Mouse (Mus musculus) limb, embryonic 11.5 days (tissue): ENCODE measurements around the gene Prkca. TPM values are rescaled to one million over a fixed set of nuclear protein-coding genes. Genes with fewer than 3 reads are reported as not detected.

Source experiments
- ATAC-seq: fragments of 200-750 bp; cut with Nextera tagmentation; 2 replicates; pipeline ENCODE4 v1.8.0; 2017; ENCODE audit warnings: low read depth; ENCODE audit not compliant: insufficient number of reproducible peaks, low FRiP score, low TSS enrichment
- DNase-seq: peaks from one replicate; pipeline ENCODE4 v3.0.0-alpha.2; 2015; ENCODE audit warnings: low spot score
- H3K27ac ChIP-seq: fragments of 300-500 bp; sonication (generic); replicated peaks from 2 replicates; pipeline ENCODE4 v1.5.1; 2014; ENCODE audit warnings: low read depth, mild to moderate bottlenecking, low read length
- H3K27me3 ChIP-seq: fragments of 300-500 bp; sonication (generic); 2 replicates; pipeline ENCODE4 v1.6.1; 2014; ENCODE audit warnings: mild to moderate bottlenecking, low read length, mixed read lengths; ENCODE audit not compliant: control insufficient read depth, insufficient read depth
- H3K36me3 ChIP-seq: fragments of 300-500 bp; sonication (generic); 2 replicates; pipeline ENCODE4 v1.6.1; 2014; ENCODE audit warnings: mild to moderate bottlenecking, low read length, moderate library complexity, mixed read lengths; ENCODE audit not compliant: control insufficient read depth, insufficient read depth
- H3K4me1 ChIP-seq: fragments of 300-500 bp; sonication (generic); 2 replicates; pipeline ENCODE4 v1.6.1; 2014; ENCODE audit warnings: low read length, mixed read lengths; ENCODE audit not compliant: control insufficient read depth, insufficient read depth
- H3K4me2 ChIP-seq: fragments of 300-500 bp; sonication (generic); 2 replicates; pipeline ENCODE4 v1.6.1; 2014; ENCODE audit warnings: low read depth, mild to moderate bottlenecking, moderate library complexity; ENCODE audit not compliant: severe bottlenecking
- H3K4me3 ChIP-seq: fragments of 300-500 bp; sonication (generic); 2 replicates; pipeline ENCODE4 v1.5.1; 2014; ENCODE audit warnings: low read depth, low read length
- H3K9ac ChIP-seq: fragments of 300-500 bp; sonication (generic); 2 replicates; pipeline ENCODE4 v1.6.1; 2014; ENCODE audit warnings: mild to moderate bottlenecking, low read length
- H3K9me3 ChIP-seq: fragments of 300-500 bp; sonication (generic); 2 replicates; pipeline ENCODE4 v1.6.1; 2016; ENCODE audit warnings: low read length; ENCODE audit not compliant: control insufficient read depth
- WGBS: fragments of 180-500 bp; shearing (Covaris S2); extraction: QIAGEN DNeasy Blood & Tissue Kit; methylation state at CpG from one replicate; pipeline ENCODE4 v1.1.7; 2014; 5-methylcytosine and 5-hydroxymethylcytosine counted together
- polyA plus RNA-seq: library from polyadenylated mRNA; unstranded; fragments of >200 nt; fragmentation: Nextera tagmentation; extraction: Ambion mirVana; gene quantifications from 2 replicates; pipeline ENCODE4 v1.2.1, GENCODE M21; 2014

Prkca gene
- polyA plus RNA-seq, 1 experiment from 2014 or later: 6.3 TPM

GRCm38 (mm10) chr11:108118221-108118620 lies 225.5 kb downstream of the Prkca start:
- no peak for ATAC-seq
- no peak overlapping the region for H3K9ac ChIP-seq
- H3K9me3 ChIP-seq: no peaks in the 10 kb centered on the region
- H3K4me3 ChIP-seq: no peak overlapping the region
- H3K27me3 ChIP-seq: no peaks in the 10 kb centered on the region
- no peak for DNase-seq
- H3K4me2 ChIP-seq: no peak overlapping the region
- 90% methylated on average over 5 of the region's 5 CpGs for WGBS
- no peaks in the 10 kb centered on the region for H3K36me3 ChIP-seq
- H3K4me1 ChIP-seq: no peaks in the 10 kb centered on the region
- H3K27ac ChIP-seq: no peak overlapping the region

DNA sequence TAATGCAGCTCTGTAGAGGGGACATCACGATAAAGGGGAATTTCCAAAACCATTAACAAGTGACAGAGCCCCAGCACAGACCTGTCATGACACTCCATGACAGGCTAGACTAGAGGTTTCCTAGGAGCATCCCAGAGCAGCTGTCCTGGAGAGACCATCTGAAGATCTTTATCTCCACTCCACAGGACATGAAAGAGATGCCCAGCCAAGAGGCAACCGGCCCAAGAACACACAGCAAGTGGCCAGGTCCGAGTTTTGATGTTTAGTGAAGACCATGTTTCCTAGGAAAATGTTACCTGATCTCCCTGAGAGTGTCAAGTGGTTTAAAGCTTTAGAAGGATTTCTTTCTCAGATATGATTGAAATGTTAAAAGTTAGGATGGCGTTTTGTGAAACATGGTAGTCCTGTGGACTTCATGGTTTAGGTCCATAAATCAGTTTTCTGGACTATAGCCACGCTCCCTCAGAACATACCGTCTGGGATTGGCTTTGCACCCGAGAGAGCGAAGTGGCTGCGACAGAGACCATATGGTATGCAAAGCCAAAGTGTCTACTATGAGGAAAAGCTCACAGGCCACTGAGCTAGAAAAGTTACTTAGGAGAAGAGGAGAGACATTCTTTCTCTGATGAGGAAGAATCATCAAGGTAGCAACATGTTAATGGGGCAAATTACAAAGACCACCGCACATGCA lies 226.2 kb downstream of the Prkca start:
- no peak for DNase-seq
- no peak for ATAC-seq
- H3K27ac ChIP-seq: no peak overlapping the region
- H3K4me3 ChIP-seq: no peak overlapping the region
- WGBS: 87% methylated on average over 10 of the region's 10 CpGs
- no peak overlapping the region for H3K9ac ChIP-seq
- H3K27me3 ChIP-seq: no peaks in the 10 kb centered on the region
- no peaks in the 10 kb centered on the region for H3K36me3 ChIP-seq
- no peaks in the 10 kb centered on the region for H3K4me1 ChIP-seq
- H3K4me2 ChIP-seq: no peak overlapping the region
- H3K9me3 ChIP-seq: no peaks in the 10 kb centered on the region

GRCm38 (mm10) chr11:108114091-108114490 lies 229.6 kb downstream of the Prkca start:
- no peak overlapping the region for H3K4me3 ChIP-seq
- no peak overlapping the region for H3K4me2 ChIP-seq
- ATAC-seq: no peak

DNA sequence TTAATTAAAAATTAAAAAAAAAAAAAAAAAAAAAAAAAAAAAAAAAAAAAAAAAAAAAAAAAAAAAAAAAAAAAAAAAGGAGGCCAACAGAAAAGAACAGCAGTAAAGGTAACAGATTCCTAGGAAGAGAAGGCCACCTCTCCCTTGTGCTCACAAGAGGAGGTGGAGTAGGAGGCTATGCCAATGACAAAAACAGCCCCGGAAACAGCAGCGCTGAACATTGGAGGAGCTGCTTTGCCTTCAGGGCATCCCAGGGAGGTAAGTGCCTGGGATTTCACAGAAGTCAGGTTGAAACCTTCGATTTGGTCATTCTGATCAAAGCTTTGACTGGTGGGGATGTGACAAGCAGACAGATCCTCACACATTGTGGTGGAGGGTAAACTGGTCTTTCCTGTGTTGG lies 231.3 kb downstream of the Prkca start:
- Histone ChIP-seq H3K9ac (no peak overlapping the region), H3K4me3 (no peak overlapping the region), H3K36me3 (no peaks in the 10 kb centered on the region), H3K4me2 (no peak overlapping the region), H3K27me3 (no peaks in the 10 kb centered on the region), H3K4me1 (no peaks in the 10 kb centered on the region), H3K27ac (no peak overlapping the region), H3K9me3 (no peaks in the 10 kb centered on the region)
- DNase-seq: no peak
- no peak for ATAC-seq
- 58% methylated on average over 3 of the region's 3 CpGs for WGBS

More at GRCm38 (mm10) chr11:108114091-108114490, 229.6 kb downstream of the Prkca start:
- H3K9ac ChIP-seq: no peak overlapping the region
- H3K27me3 ChIP-seq: no peaks in the 10 kb centered on the region
- H3K36me3 ChIP-seq: no peaks in the 10 kb centered on the region
- H3K4me1 ChIP-seq: no peaks in the 10 kb centered on the region
- DNase-seq: no peak
- WGBS: 85% methylated on average over 3 of the region's 3 CpGs
- no peaks in the 10 kb centered on the region for H3K9me3 ChIP-seq
- H3K27ac ChIP-seq: no peak overlapping the region

DNA sequence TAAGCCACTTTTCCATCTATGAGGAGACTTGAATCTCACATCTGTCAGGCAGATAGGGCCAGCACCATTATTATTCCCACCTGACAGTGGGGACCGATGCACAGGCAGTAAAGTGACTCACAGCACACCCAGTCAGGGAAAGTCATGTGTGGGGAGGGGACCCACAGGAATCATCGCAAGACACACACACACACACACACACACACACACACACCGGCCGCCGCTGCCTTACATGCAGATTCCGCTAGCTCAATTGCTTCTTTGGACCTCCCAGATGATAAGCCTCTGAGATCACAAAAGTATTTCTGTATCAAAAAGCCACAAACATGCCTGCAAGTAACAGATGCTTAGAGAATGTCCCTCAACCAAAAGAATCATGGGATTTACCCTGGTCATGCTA lies 239.6 kb downstream of the Prkca start:
- H3K4me2 ChIP-seq: no peak overlapping the region
- no peaks in the 10 kb centered on the region for H3K4me1 ChIP-seq
- DNase-seq (no peak), ATAC-seq (no peak)
- H3K27me3 ChIP-seq: no peaks in the 10 kb centered on the region
- no peaks in the 10 kb centered on the region for H3K9me3 ChIP-seq
- no peak overlapping the region for H3K9ac ChIP-seq
- H3K27ac ChIP-seq: no peak overlapping the region
- H3K36me3 ChIP-seq: no peaks in the 10 kb centered on the region
- no peak overlapping the region for H3K4me3 ChIP-seq
- WGBS: 92% methylated on average over 6 of the region's 6 CpGs

DNA sequence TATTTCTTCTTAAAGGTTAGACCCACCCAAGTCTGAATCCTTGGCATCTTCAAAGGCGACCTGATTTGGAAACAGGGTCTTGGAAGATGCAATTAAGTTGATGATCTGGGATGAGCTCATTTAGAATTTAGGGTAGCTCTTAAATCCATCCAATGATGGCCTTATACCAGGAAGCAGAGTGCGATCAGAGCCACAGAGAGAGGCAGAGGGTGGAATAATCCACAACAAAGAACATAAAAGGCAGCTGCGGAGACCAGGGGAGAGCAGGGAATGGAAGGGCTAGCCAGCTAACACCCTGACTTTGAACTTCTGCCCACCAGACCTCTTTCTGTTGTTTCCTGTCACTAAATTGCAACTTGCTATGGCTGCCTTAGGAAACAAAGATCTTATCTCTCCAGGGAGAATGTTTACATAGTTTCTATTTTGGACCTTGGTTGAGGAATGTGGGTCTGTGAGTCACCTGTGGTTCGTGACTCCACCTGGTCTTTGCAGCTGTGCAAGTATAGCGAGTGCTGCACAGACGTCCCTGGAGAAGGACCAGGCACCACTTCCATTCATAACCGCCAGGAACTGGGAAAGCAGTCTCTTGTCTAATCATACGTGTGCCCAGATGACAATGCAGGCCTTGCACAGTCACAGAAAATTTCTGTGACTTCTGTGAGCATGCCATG lies 242.3 kb downstream of the Prkca start:
- no peak for ATAC-seq
- WGBS: 74% methylated on average over 8 of the region's 8 CpGs

DNA sequence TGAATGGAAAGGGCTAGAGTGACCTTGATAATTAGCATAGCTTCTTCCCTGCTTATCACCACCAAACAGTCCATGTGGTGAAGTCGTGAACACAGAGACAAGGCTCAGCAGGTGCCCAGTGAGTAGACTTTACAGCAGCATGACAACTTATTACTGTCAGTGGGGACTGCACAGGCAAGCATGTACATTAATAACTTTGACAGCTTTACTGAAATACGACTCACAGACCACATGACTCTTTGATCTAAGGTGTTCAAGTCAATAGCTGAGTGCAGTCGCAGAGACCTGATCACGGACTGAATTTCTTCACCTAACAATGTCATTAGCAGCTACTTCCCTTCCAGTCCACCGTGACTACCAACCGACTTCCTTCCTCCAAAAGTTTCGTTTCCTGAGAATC lies 245.4 kb downstream of the Prkca start:
- no peak overlapping the region for H3K9ac ChIP-seq
- ATAC-seq: no peak
- no peak overlapping the region for H3K4me3 ChIP-seq
- no peak overlapping the region for H3K4me2 ChIP-seq
- H3K9me3 ChIP-seq: no peaks in the 10 kb centered on the region
- H3K4me1 ChIP-seq: no peaks in the 10 kb centered on the region
- WGBS: 76% methylated on average over 7 of the region's 7 CpGs
- no peaks in the 10 kb centered on the region for H3K36me3 ChIP-seq
- no peaks in the 10 kb centered on the region for H3K27me3 ChIP-seq
- no peak overlapping the region for H3K27ac ChIP-seq
- no peak for DNase-seq

More for the DNA sequence above, 242.3 kb downstream of the Prkca start:
- Histone ChIP-seq H3K36me3 (no peaks in the 10 kb centered on the region), H3K9ac (no peak overlapping the region), H3K27me3 (no peaks in the 10 kb centered on the region), H3K27ac (no peak overlapping the region), H3K9me3 (no peaks in the 10 kb centered on the region), H3K4me2 (no peak overlapping the region), H3K4me1 (no peaks in the 10 kb centered on the region), H3K4me3 (no peak overlapping the region)
- DNase-seq: no peak

DNA sequence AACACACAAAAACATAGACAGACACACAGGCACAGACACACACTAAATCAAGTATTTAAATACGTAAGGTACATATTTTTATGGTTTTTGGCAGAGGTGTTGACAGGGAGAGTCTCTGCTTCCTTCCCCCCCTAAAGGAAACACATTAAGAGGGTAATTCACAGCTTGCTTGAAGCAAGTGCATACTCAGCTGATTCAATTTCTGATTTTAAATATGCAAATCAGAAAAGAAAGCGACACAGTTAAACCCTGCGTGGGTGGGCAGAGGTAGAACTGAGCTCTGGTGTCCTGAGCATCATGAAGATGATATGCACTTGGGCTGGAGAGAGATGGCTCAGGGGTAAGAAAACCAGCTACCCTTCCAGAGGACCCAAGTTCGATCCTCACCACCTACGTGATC lies 248.9 kb downstream of the Prkca start:
- H3K4me3 ChIP-seq: no peak overlapping the region
- 90% methylated on average over 5 of the region's 5 CpGs for WGBS
- no peaks in the 10 kb centered on the region for H3K9me3 ChIP-seq
- no peaks in the 10 kb centered on the region for H3K27me3 ChIP-seq
- H3K4me1 ChIP-seq: no peaks in the 10 kb centered on the region
- H3K9ac ChIP-seq: no peak overlapping the region
- H3K27ac ChIP-seq: no peak overlapping the region
- DNase-seq (no peak), ATAC-seq (no peak)
- no peak overlapping the region for H3K4me2 ChIP-seq
- H3K36me3 ChIP-seq: no peaks in the 10 kb centered on the region
